Mouse (Mus musculus) CH12.LX (cell line): ENCODE measurements around the gene Hs3st6. TPM values are rescaled to one million over a fixed set of nuclear protein-coding genes. Genes with fewer than 3 reads are reported as not detected.
"Not testable (repeated sequence)": the region's sequence is repeated elsewhere in the genome, so short reads cannot be mapped to it uniquely, and the experiment has no call there.

Experiments
- DNase-seq: peaks from one replicate; pipeline ENCODE4 v3.0.0-alpha.2; 2013; ENCODE audit errors: extremely low read depth
- H3K27ac ChIP-seq: 2 replicates; pipeline ENCODE4 v1.5.1; 2012; ENCODE audit warnings: low read depth, mild to moderate bottlenecking, control low read depth, moderate library complexity; ENCODE audit not compliant: insufficient read depth
- H3K27me3 ChIP-seq: replicated peaks from 2 replicates; pipeline ENCODE3; 2012; ENCODE audit warnings: inconsistent platforms
- H3K36me3 ChIP-seq, 2 experiments: replicated peaks in 1 of 2; 2 replicates each; pipeline versions ENCODE3 to v1.6.1; 2012; ENCODE audit warnings: inconsistent platforms in 1 of 2, low read length in 1 of 2, mild to moderate bottlenecking in 1 of 2, mixed read lengths in 1 of 2, moderate library complexity in 1 of 2; ENCODE audit not compliant: control insufficient read depth in 1 of 2, insufficient read depth in 1 of 2
- H3K4me1 ChIP-seq, 2 experiments: 2 replicates each; pipeline ENCODE4 v1.6.1; 2012; ENCODE audit warnings: inconsistent platforms in 1 of 2, moderate library complexity in 1 of 2; ENCODE audit not compliant: insufficient read depth in 2 of 2, control insufficient read depth in 1 of 2
- H3K4me2 ChIP-seq: 2 replicates; pipeline ENCODE4 v1.6.1; 2012; ENCODE audit warnings: low read depth, mild to moderate bottlenecking, control low read depth; ENCODE audit not compliant: poor library complexity, insufficient read depth, severe bottlenecking
- H3K4me3 ChIP-seq, 3 experiments: fragments of 150-350 bp in 1 of 3; sonication (generic) in 1 of 3; replicated peaks in 1 of 3; 2 replicates each; pipeline versions ENCODE3 to v1.5.1; 2011 to 2012; ENCODE audit warnings: low read depth in 2 of 3, low read length in 2 of 3, mild to moderate bottlenecking in 2 of 3, moderate library complexity in 2 of 3, control low read depth in 1 of 3, improper control_type of control experiment in 1 of 3, inconsistent platforms in 1 of 3, mixed read lengths in 1 of 3; ENCODE audit not compliant: poor library complexity in 1 of 3
- H3K79me2 ChIP-seq: replicated peaks from 2 replicates; pipeline ENCODE4 v1.6.1; 2012; ENCODE audit warnings: mild to moderate bottlenecking, moderate library complexity; ENCODE audit not compliant: control insufficient read depth, poor library complexity, insufficient read depth, severe bottlenecking; ENCODE audit errors: extremely low read depth
- H3K9ac ChIP-seq: 2 replicates; pipeline ENCODE4 v1.6.1; 2012; ENCODE audit warnings: low read depth, mild to moderate bottlenecking, control low read depth, moderate library complexity; ENCODE audit not compliant: insufficient read depth
- H3K9me3 ChIP-seq: replicated peaks from 2 replicates; pipeline ENCODE3; 2012; ENCODE audit warnings: low read length, inconsistent platforms, mixed read lengths
- BHLHE40 ChIP-seq: IDR thresholded peaks from 2 replicates; pipeline ENCODE4 v1.6.1; 2011; ENCODE audit warnings: mild to moderate bottlenecking, low read depth, low read length, improper control_type of control experiment
- CHD2 ChIP-seq: IDR thresholded peaks from 2 replicates; pipeline ENCODE4 v1.6.1; 2011; ENCODE audit warnings: low read length, improper control_type of control experiment
- CTCF ChIP-seq, 2 experiments: IDR thresholded peaks in 1 of 2; conservative IDR thresholded peaks in 1 of 2; 2 replicates each; pipeline ENCODE4 v1.5.1; 2011 to 2012; ENCODE audit warnings: low read depth in 2 of 2, low read length in 2 of 2, improper control_type of control experiment in 1 of 2, inconsistent platforms in 1 of 2, mild to moderate bottlenecking in 1 of 2, moderate library complexity in 1 of 2
- EP300 ChIP-seq: IDR thresholded peaks from 2 replicates; pipeline ENCODE4 v1.6.1; 2011; ENCODE audit warnings: low read length, improper control_type of control experiment
- GABPA ChIP-seq: IDR thresholded peaks from 2 replicates; pipeline ENCODE4 v1.6.1; 2012; ENCODE audit warnings: low read depth, low read length, improper control_type of control experiment, inconsistent platforms; ENCODE audit not compliant: insufficient replicate concordance
- JUN ChIP-seq: IDR thresholded peaks from 2 replicates; pipeline ENCODE4 v1.6.1; 2011; ENCODE audit warnings: low read depth, mild to moderate bottlenecking, low read length, improper control_type of control experiment, moderate library complexity; ENCODE audit not compliant: insufficient read depth
- JUND ChIP-seq: conservative IDR thresholded peaks from 2 replicates; pipeline ENCODE4 v1.6.1; 2011; ENCODE audit warnings: low read depth, low read length, improper control_type of control experiment
- KAT2A ChIP-seq: IDR thresholded peaks from 2 replicates; pipeline ENCODE4 v1.6.1; 2012; ENCODE audit warnings: low read length, improper control_type of control experiment, inconsistent platforms; ENCODE audit not compliant: insufficient replicate concordance
- MAZ ChIP-seq: IDR thresholded peaks from 2 replicates; pipeline ENCODE4 v1.6.1; 2012; ENCODE audit warnings: low read depth, mild to moderate bottlenecking, inconsistent platforms, low read length, improper control_type of control experiment, moderate library complexity
- MEF2A ChIP-seq: IDR thresholded peaks from 2 replicates; pipeline ENCODE4 v1.6.1; 2014; ENCODE audit warnings: low read depth, mild to moderate bottlenecking, inconsistent platforms, low read length, improper control_type of control experiment, borderline replicate concordance
- PAX5 ChIP-seq: IDR thresholded peaks from 2 replicates; pipeline ENCODE4 v1.6.1; 2012; ENCODE audit warnings: low read length, inconsistent platforms, mixed read lengths
- POLR2A ChIP-seq: IDR thresholded peaks from 2 replicates; pipeline ENCODE4 v1.6.1; 2011; ENCODE audit warnings: low read depth, mild to moderate bottlenecking, improper control_type of control experiment, low read length
- RAD21 ChIP-seq: IDR thresholded peaks from 2 replicates; pipeline ENCODE4 v1.6.1; 2011; ENCODE audit warnings: low read depth, mild to moderate bottlenecking, low read length, improper control_type of control experiment, moderate library complexity
- RCOR1 ChIP-seq: conservative IDR thresholded peaks from 2 replicates; pipeline ENCODE4 v1.6.1; 2012; ENCODE audit warnings: low read depth, mild to moderate bottlenecking, inconsistent platforms, low read length, improper control_type of control experiment
- SIN3A ChIP-seq: IDR thresholded peaks from 2 replicates; pipeline ENCODE4 v1.6.1; 2012; ENCODE audit warnings: low read length, improper control_type of control experiment, inconsistent platforms
- TCF12 ChIP-seq: IDR thresholded peaks from 2 replicates; pipeline ENCODE4 v1.6.1; 2014; ENCODE audit warnings: low read depth, mild to moderate bottlenecking, inconsistent platforms, low read length, improper control_type of control experiment
- UBTF ChIP-seq: IDR thresholded peaks from 2 replicates; pipeline ENCODE4 v1.6.1; 2012; ENCODE audit warnings: low read depth, mild to moderate bottlenecking, inconsistent platforms, low read length, improper control_type of control experiment, moderate library complexity
- USF2 ChIP-seq: conservative IDR thresholded peaks from 2 replicates; pipeline ENCODE4 v1.6.1; 2011; ENCODE audit warnings: low read depth, low read length, improper control_type of control experiment
- ZKSCAN1 ChIP-seq: IDR thresholded peaks from 2 replicates; pipeline ENCODE4 v1.6.1; 2012; ENCODE audit warnings: low read depth, inconsistent platforms, low read length, improper control_type of control experiment, borderline replicate concordance
- ZMIZ1 ChIP-seq: IDR thresholded peaks from 2 replicates; pipeline ENCODE4 v1.6.1; 2012; ENCODE audit warnings: low read depth, mild to moderate bottlenecking, inconsistent platforms, low read length, improper control_type of control experiment
- dilution Hi-C: fragments of 300-500 bp; cut with MboI; formaldehyde crosslinking; loops from 2 replicates; pipeline ENCODE4 v1.14.3; 2020; ENCODE audit warnings: low sequenced_read_pairs; ENCODE audit not compliant: extremely low pct_unique_long_range_greater_than_20kb, extremely low pct_ligation_motif_present
- in situ Hi-C: fragments of 300-500 bp; cut with MboI; formaldehyde crosslinking; loops from 3 replicates; pipeline ENCODE4 v1.14.3; 2019; ENCODE audit warnings: low sequenced_read_pairs, low pct_ligation_motif_present, low pct_unique_long_range_greater_than_20kb, mixed read lengths
- polyA plus RNA-seq: library from polyadenylated mRNA; unstranded; fragments of >175 nt; gene quantifications from 2 replicates; pipeline ENCODE4 v1.2.1, GENCODE M21; 2012; ENCODE audit warnings: low read depth; ENCODE audit not compliant: insufficient read length
- total RNA-seq, 2 experiments: library from RNA; depleted of rRNA; stranded (reverse); fragments of 300-350 nt in 1 of 2; fragments of >200 nt in 1 of 2; gene quantifications; 2 replicates each; pipeline ENCODE4 v1.2.3; 2012 to 2014

Gene Hs3st6
- total and polyA plus RNA-seq, 3 experiments = 0.30 TPM; not detected in 2

DNA sequence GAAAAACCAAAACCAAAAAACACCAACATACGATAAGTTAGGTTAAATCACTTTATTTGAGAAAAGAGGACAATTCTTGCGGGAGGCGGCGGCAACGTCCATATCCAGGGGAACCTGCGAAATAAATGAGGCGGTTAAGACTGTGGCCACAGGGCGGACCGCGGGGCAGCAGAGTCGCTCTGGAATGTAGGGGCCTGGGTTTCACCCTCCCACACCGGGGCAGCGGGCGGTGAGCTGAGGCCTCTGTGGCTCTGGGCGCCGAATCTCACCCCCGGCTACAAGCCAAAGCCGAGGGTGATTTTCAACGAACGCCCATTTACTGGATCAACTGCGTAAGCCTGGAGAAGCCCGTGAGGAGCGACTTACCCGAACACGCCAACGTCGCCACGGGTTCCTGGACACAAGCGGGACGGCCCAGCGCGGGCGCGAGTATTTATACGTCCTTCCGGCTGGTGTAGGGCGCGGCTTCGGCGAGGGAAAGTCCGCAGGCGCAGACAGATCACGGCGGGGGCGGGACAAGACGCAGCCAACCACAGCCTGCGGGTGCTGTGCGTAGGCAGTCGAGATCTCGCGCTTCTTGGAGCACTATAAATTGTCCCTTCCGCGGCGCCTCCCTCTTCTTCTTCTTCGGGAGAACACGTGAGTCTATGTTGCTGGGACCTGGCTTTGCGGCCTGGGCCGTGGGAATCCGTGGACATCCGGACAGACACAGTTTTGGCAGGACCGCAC lies 33.1 kb upstream of the Hs3st6 start (continued):
- TF ChIP-seq MAZ (no peak), EP300 (no peak), UBTF (peak; percentile 25; the same call in 1 of the 2 replicates), CHD2 (peak; percentile 99), GABPA (no peak), PAX5 (no peak), MEF2A (peak; percentile 51; the same call in 1 of the 2 replicates), TCF12 (peak; percentile 97), RCOR1 (no peak), JUN (no peak), ZKSCAN1 (no peak), KAT2A (peak; percentile 89), POLR2A (peak; percentile 99), JUND (no peak), SIN3A (peak; percentile 70; the same call in 1 of the 2 replicates), CTCF (conservative IDR thresholded peaks at IDR 0.05 in 1 of 2, IDR thresholded peaks at IDR 0.05 in 1 of 2; ENCODE audit: low read depth in 2 of 2, low read length in 2 of 2) (no peak), RAD21 (no peak), BHLHE40 (peak; percentile 74), USF2 (0 out of 2 replicates have a peak, but pooled peaks have one; percentile 6), ZMIZ1 (peak; percentile 99)

DNA sequence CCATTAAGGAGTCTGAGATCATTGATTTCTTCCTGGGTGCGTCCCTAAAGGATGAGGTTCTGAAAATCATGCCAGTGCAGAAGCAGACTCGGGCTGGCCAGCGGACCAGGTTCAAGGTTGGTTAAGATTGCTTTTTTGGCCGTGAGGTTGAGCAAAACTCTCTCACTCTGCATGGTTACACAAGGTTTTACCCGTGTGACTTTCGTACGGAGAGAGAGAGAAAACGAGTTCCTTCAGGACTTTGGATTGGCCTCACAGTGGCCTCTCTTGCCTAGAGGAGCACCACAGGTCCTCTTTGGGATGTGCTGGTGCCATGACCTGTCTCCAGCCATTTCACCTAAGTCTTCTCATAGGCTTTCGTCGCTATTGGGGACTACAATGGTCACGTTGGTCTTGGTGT lies 32.2 kb upstream of the Hs3st6 start:
- Histone ChIP-seq H3K9ac (peak overlapping the region; percentile 97), H3K4me2 (peak overlapping the region; percentile 70), H3K27ac (peak overlapping the region; percentile 64), H3K4me1 (peaks cover 5 to 31% of the 10 kb centered on the region in 2 experiments; a peak in 3 of 4 replicates), H3K4me3 (peak overlapping the region; percentile 65 to 99 (median 78)), H3K36me3 (peaks cover 35 to 52% of the 10 kb centered on the region in 2 experiments), H3K79me2 (peaks cover 47% of the 10 kb centered on the region)
- H3K9me3 ChIP-seq, DNase-seq, H3K27me3 ChIP-seq, in situ Hi-C loops, dilution Hi-C loops: not testable (repeated sequence)

DNA sequence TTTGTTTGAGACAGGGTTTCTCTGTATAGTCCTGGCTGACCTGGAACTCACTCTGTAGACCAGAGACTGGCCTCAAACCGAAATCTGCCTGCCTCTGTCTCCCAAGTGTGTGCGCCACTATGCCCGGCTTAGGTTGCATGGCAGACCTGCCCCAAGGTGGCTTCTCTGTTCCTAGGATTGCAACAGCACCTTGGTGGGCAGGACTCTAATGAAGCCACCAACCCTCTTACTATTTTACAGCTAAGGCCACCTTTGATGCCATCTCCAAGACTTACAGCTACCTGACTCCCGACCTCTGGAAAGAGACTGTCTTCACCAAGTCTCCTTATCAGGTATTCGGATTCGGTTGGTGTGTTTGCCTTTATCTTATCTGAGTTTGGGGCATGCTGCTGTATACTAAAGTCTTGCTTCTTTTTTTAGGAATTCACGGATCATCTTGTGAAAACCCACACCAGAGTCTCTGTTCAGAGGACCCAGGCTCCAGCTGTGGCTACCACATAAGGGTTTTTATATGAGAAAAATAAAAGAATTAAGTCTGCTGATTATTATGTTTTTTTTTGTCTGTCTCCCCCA lies 31.3 kb upstream of the Hs3st6 start:
- H3K9ac ChIP-seq = peak overlapping the region; percentile 75
- in situ Hi-C loops, dilution Hi-C loops, DNase-seq, H3K27me3 ChIP-seq, H3K9me3 ChIP-seq: not testable (repeated sequence)
- H3K36me3 ChIP-seq = peaks cover 29 to 43% of the 10 kb centered on the region in 2 experiments
- 0 out of 2 replicates have a peak overlapping the region, but pooled peaks have one; percentile 15 for H3K27ac ChIP-seq
- H3K79me2 ChIP-seq = peaks cover 47% of the 10 kb centered on the region
- H3K4me2 ChIP-seq = peak overlapping the region; percentile 98
- peaks cover 5 to 31% of the 10 kb centered on the region in 2 experiments; a peak in 3 of 4 replicates for H3K4me1 ChIP-seq
- peak overlapping the region; percentile 52 to 65 (median 64) for H3K4me3 ChIP-seq
